Mouse (Mus musculus) lung, adult 18-20 months (tissue): ENCODE measurements around the gene Sema3a.

Experiments
- DNase-seq, 2 experiments: peaks; one replicate each; pipeline ENCODE4 v3.0.0; 2022; ENCODE audit warnings: mixed read lengths in 2 of 2

Sema3a gene

DNA sequence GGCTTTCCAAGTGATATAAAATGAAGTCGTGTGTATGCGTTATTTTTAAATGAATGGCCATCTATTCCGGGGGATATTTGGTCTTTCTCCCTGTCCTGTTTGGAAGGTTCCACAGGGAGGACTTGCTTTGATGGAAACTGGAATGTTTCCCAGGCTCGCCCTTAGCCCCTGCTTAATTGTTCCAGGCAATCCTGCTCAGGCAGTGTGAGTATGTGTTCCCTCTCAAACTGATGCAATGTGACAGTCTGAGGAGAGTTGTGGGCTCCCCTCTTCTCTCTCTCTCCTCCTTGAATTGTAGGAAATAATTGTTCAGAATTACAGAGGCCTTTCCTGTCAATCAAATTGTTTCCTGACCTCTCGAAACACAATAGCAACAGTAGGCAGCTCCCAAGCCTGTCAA lies 202.1 kb downstream of the Sema3a start:
- DNase-seq = no peak

DNA sequence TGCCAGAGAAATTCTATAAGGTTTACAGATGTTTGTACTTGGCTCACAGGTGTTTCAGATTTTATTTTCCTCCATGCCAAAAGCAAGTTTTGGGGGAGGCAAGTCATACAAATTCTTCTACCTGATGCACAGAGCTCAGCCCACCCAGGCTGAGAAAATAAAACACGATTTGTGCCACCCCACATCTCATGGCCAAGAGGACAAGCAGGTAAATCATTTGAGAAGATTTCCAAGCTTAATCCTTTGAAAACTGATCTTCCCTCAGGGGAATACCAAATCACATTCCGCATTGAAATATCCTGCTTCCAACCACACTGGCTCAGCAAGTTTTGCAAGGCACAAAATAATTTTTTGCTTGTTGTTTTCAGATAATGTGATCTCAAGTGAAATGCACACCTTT lies 206.2 kb downstream of the Sema3a start:
- no peak for DNase-seq

DNA sequence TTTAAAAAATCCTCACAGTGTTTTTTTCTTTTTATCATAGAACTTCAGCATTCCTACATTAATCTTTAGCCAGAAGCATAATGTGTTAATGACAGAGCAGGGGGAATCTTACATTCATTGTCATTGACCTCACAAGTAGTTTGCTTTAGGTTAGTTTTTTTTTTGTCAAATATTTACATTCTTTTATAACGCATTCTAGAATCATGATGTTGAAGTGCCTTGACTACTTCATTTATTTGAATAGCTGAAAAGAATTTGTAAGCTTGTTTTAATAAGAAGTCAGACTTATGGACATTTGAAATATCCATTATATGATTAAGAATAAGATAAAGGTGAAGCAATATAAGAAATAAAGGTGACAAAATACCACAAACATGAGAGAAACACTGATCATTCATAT lies 212.5 kb downstream of the Sema3a start:
- DNase-seq = no peak

DNA sequence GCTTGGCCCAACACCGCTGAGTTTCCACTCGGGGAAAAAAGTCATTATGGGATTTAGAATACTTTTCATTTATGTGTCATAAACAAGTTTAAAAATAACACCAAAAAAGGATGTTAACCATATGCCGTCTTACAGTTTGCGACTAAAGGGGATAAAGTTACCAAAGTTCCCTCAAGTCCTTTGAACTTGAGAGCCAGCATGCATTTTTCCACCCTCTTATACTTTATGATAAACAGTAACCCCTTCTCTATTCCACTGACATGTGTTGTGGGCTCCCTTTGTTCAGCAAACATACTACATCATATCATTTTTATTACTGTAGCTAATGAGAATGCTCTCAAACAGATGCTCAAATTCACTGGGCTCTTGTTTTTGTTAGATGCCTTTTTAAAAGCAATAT lies 221.9 kb downstream of the Sema3a start:
- no peak for DNase-seq

DNA sequence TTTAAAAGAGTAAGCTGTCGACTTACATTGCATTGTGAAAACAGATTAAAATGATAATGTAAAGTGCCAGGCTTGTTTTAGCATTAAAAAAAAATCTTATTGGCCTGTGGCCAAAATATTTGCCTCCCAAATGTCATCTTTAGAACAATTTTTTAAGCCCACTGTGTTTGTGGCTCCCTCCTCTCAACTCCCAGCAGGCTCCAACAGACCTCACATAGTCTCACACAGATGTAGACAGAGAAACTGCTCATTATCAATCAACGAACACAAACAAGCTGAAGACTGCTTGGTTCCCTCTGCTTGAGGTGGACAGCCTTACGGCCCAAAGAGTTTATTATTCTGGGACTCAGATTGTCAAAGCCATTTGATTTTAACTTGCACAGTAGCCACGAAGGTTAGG lies 226.4 kb downstream of the Sema3a start:
- no peak for DNase-seq

DNA sequence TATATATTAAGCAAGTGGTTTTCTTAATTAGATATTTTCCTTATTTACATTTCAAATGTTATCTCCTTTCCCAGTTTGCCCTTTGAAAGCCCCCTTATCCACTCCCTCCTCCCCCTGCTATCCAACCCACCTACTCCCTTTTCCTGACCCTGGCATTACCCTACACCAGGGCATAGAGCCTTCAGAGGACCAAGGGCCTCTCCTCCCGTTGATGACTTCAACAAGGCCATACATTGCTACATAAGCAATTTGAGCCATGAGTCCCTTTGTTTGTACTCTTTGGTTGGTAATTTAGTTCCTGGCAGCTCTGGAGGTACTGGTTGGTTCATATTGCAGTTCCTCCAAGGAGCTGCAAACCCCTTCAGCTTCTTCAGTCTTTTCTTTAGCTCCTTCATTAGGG lies 227.8 kb downstream of the Sema3a start:
- no peak for DNase-seq

DNA sequence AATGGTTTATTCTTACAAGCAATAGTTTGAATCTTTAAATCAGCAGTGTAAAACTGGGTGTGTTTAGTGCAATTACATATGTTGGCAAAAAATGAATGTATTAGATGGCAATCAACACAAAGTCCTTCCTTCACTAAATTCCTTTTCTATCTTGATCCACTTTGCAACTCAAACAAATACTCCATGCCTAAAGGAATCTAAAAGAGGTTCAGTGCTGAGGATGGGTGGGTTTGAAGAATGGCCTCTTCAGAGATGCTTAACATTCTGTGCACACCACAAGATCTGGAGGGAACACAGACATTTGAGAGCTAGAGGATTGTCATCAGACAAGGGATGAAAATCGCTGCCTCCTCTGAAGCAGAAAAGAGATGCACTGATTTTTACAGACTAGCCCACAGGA lies 228.3 kb downstream of the Sema3a start:
- peak; percentile 5 to 24 for DNase-seq

DNA sequence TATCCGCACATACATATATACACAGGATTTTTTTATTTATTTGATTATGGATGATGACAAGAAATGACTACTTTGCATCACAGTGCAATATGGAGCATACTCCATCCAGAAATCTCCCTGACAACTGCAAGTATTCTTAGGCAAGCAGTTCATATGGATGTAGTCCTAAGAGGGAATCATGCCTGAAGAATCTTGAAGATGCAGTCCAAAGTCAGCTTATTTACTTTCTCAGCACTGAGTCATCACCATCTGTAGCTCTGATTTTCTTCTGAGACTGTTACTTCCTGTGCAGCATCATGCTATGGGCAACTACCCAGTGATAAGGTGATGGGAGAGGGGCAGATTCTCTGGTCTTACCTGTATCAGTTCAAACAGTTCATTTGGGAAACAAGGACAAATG lies 229.7 kb downstream of the Sema3a start:
- no peak for DNase-seq

DNA sequence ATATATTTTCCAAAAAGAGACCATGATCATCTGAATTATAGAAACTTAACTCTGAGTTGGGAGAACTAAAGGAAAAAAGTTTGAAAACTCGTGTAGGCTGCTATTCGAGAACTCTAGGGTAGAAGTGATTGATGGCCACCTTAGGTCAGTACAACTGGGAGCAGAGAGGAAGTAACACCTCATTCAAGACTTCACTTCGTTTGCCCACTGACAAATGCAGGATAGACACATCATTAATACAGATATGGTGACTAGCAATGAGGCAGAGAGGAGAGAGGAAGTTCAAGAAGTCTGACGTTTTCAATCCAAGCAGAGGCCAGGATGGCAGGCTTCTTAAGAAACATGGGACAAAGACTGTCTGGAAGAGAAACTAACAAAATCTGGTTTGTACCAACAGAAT lies 233.6 kb downstream of the Sema3a start:
- no peak for DNase-seq

DNA sequence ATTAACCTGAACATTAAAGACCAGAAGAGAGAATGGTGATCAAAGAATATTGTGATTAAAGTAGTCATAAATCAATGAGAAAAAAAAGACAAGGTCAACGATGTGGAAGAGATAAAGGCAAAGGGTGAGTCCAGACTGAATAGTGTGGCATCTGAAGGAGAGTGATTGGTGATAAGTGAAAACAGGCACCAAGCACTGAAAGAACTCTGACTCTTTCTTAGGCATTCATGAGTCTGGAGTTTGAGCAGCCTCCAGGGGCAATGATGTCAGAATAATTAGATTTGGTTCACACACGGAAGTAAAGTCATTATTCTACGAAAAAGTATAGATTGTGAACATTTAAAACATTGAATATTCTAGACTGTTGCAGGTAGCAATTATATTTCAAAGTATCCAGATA lies 235.5 kb downstream of the Sema3a start:
- no peak for DNase-seq

DNA sequence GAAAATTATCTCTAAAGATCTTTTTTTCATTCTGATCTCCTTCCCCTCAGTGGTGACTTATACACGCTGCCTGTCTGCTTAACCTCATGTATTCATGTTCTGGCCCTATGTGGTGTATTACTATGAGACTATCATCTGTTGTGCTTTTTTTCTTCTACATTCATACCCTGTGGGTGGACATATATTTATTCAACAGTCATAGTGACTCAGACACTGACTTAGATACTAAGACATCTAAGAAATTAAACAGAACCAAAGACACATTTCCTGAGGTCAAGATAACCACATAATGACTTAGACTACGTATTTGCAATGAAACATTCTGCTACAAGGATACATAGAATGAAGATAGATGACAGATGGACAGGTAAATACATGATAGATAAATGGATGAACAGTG lies 239.9 kb downstream of the Sema3a start:
- no peak for DNase-seq

DNA sequence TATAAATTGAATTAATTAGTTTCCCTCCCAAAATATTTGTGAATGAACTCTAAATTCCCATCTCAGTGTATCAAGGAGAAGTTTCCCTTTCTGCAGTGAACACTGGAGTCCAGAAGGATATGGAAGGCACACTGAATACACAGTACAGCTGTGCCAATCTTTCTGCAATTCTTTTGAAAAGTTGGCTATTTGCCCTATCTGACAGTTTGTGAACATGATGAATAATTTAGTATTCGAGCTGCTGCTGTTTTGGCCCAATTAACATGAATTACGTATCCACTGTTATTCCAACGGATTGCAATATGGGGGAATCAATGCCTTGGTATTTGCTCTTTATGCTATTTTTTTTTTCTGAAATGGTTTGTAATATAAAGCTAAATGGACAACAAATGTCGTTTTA lies 254.0 kb downstream of the Sema3a start:
- DNase-seq = no peak

DNA sequence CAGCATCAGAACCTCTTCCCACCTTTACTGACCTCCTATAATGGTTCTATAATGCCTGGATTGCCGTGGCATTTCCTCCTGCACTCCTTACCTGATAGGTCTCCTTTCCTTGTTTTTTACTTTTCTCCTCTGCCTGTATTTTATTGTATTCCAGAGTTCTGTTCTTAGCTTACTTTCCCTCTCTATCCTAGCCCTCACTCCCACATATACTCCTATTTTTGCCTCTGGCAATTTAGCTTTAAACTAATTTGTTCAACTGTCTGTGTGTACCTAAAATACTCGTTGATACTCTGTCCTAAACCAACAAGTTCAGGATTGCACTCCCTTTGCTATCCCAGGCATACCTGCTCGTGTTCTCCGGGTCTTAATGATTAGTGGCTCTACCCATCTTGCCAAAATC lies 258.8 kb downstream of the Sema3a start:
- DNase-seq = no peak

DNA sequence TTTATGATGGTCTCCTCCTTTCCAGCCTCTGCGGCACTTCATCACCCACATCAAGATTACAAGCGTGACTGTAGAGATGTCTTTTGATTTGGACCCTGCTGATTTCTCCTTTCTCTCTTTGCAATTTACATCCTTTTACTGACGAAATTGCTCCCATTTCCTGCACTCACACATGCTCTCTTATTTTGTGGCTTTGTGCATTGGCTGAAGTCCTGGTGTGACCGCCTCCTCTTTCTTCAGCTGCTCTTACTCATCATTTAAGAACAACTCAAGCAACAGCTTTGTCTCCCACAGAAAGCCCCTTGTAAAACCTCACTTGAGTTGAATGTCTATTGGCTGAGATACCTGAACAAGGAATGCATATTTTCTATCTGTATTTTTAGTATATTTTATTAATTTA lies 259.5 kb downstream of the Sema3a start:
- no peak for DNase-seq

DNA sequence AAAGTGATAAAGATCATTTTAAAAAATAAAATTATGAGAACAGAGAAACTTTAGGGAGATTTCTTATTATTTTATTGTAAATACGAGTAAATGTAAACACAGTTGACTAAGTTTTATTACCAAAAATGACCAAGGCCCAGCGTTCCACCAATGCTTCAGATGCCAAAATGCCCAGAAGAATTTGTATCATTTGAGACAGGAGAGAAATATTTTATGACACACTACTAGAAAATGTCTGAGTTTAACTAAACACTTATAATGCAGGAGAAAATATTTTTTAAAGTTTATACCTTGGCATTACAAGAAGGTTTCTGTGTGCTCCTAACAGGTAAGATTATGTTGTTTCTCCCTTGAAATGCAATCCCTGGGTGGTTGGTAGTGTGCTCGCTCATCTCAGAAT lies 261.4 kb downstream of the Sema3a start:
- no peak for DNase-seq

DNA sequence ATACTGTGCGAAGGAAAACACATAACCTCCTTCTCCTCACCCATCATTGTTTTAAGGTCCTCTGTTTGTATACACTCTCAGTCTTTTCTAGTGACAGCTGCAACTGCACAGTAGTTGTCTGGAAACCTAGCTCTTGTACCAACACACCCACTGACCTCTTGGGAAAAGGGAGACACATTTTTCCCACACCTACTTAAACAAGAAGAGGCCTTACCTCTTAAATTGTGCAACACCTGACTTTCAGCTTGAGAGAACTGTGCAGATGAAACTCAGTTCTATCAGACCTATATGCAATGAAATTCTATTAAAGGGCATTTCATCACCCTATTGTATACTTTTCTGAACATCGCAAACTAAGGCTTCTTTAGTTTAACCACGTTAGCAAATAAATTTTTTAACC lies 262.5 kb downstream of the Sema3a start:
- no peak for DNase-seq

DNA sequence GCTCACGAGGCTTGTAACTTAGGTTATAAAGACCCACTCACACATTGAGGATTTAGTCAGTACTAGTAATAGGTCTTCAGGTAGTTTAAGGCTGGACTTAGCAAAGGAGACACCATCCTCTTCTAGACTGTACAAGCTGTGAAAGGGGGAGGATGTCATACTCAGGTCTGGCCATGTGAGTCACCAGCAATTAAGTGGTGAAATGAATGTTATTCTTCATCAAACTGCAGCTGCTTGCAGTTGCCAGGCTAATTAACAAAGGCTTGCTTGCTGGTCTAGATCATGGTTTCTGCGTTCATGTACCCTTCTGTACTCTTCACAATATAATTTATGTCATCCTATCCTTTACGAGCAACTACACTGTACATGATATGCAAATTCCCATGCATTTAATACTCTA lies 264.8 kb downstream of the Sema3a start:
- no peak for DNase-seq

DNA sequence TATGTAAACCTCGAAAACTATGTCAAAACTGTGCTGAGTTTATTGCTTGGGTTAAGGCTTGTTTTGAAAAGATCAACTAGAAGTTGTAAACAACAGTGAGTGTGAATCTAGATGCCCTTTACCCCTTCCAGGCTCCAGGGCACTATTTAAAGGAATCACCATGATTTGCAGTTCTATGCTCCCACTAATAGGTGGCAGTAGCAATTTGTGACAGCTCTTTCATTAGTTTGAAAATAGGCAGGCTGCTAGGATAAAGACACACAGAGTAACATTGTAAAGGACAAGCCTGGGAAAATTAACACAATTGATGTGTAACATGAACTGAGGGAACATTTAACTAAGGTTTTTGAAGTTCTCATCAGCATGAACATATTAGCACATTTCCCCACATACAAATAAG lies 280.2 kb downstream of the Sema3a start:
- no peak for DNase-seq

DNA sequence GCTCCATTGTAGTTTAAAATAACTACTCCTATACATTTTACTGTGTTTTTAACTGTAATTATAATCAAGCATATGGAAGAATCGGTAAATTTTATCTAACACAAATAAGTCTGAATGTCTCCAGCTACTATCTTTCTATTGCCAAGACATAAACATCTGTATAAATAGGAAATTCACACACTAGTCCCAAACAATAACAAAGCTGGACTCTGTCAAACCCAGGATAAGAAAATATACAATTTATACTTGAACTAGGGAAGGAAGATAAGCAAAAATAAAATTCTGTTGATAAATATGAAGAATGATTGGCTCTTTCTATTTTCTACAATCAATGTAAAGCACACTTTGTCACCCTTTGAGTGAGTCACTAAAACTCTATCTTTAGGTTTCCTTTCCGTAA lies 280.9 kb downstream of the Sema3a start:
- no peak for DNase-seq

DNA sequence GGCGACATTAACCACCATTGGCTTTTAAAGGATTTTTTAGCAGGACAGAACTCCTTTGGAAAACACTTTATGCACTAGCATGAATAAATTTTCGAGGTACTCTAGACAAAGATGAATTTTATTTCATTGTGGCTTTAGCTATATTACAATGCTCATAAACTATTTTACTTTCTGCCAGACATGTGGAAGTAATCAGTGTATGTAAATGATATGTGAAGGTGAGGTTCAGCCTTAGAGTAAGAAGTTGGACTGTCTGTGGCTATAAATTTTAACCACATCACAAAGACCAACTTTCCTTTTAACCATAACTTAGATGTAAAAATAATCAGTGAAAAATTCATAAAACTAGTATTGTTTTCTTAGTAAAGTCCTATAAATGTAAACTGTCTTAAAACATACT lies 286.7 kb downstream of the Sema3a start:
- DNase-seq = no peak

DNA sequence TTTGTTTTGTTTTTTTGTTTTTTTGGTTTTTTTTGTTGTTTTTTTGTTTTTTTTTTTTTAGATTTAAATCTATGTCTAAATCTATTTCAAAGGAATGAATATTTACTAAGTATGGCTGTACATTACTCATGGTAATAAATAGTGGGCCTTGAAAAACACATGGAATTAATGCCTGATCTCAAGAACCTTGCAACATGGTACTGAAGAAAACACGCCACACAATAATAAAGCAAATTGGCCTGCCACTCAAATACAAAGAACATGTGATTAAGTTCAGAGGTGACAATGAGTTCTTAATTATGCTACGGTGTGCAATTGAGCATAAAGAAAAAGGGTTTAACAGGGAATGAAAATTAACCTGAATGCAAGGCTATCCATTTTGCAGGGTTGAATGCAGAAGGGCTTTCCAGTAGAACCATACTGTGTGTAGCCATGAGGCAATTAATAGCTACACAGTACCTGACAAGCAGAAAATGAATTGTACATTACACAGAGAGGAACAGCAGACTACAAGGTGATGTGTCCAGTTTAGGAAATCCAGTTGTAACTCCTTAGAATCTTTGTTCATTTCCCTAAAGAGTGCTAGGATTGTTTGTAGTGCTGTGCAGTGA lies 288.8 kb downstream of the Sema3a start:
- no peak for DNase-seq

DNA sequence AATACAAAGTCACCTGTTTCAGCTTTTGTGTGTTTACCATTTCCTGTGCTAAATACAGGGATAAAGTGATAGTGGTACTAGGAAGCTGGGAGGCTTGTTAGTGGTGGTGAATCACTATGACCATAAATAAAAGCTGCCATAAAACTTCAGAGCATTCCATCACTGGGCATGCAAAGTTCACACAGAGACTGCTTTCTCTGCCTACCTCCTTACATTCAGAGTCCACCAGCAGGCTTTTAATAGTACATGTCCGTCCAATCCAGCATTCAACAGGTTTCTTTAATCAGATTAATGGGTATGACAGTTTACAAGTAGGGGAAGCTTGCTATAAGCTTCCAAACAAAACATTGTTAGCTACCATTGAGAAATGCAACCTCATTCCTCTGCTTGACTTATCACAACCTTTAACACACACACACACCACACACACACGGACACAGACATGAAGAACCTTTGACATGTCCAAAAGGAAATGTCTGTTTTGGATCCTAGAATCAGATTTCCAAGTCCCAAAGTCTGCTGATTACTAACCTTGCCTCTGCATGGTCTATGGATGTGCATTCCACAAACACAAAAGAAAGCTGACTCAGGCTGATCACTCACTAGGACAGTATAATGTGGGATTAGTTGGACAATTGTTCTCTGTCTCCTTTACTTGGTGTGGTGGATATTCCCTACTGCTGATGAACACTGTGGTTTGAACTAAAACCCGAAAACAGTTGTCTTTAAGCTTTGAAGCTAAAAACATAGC lies 291.9 kb downstream of the Sema3a start:
- DNase-seq = no peak

DNA sequence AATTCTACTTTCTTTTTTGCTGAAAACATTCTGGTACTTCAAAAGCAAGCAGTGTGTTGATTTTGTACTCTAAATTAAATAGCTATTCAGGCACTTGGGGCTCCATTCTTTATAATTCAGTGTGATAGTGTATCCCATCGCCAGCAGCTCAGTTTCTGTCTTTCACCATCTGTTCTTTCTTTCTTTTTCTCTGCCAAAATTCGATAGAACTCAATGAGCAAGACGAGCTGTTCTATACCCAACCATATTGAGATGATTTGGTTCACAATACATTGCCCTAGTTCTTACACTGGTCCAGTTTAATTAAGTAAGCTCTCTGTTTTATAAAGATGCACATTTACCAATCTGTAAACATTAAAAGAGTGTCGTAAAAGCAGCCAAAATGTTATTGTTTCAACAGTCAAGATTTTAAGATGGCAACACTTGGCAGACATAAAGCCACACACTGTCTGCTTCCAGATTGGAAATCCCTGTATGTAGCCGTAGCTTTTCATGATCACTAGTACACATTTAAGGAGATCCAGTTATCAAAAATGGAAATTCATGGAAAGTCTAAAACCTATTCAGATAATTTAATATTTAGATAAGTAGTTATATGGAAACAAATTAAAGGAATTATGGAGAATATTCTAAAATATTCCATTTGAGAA lies 296.2 kb downstream of the Sema3a start:
- DNase-seq = no peak

DNA sequence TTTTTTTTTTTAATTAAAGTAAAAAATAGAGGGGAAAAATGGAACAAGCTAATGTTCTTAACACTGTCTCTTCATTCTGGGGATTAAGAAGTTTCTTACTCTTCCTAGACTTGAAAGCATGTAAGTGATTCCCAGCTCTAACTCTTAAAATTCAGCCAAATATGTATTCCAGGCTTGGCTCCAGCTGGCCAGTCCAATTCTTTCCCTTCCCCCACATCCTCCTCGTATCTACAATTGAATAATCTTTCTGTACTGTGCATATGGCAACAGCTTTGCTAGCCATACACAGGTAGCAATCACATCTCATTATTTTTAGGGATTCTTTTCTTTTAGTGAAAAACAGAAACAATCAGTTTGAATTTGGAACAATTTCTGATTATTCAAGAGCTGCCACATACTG lies 303.5 kb downstream of the Sema3a start:
- DNase-seq = no peak

DNA sequence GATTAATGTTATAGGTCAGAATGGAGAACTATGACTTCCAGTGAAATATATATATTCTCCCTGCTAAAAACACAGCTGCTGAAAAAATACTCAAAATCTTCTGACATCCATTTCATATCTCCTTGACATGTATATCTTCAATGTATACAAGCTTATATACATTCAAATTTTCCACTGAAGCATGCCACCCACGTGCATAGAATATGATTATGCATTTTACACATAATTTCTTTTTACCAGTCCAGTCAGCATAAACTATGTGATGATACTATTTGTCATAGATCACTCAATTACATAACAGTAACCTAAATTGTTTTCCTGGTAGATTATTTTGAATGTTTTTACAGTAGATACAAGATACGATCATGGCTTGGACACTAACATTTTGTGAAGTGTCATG lies 306.6 kb downstream of the Sema3a start:
- no peak for DNase-seq
